Mouse (Mus musculus) stomach, embryonic 15.5 days (tissue): ENCODE measurements around the gene Adamts8. TPM values are rescaled to one million over a fixed set of nuclear protein-coding genes. Genes with fewer than 3 reads are reported as not detected.

ENCODE experiments used
- ATAC-seq: fragments of 200-750 bp; cut with Nextera tagmentation; 2 replicates; pipeline ENCODE4 v1.8.0; 2017; ENCODE audit warnings: low read depth, moderate number of reproducible peaks, moderate TSS enrichment; ENCODE audit not compliant: insufficient read depth, low FRiP score
- H3K27ac ChIP-seq: fragments of 300-500 bp; sonication (generic); 2 replicates; pipeline ENCODE4 v1.5.1; 2015; ENCODE audit warnings: mild to moderate bottlenecking, inconsistent platforms
- H3K27me3 ChIP-seq: fragments of 300-500 bp; sonication (generic); replicated peaks from 2 replicates; pipeline ENCODE4 v1.6.1; 2015; ENCODE audit warnings: inconsistent platforms
- H3K36me3 ChIP-seq: fragments of 300-500 bp; sonication (generic); 2 replicates; pipeline ENCODE4 v1.6.1; 2015; ENCODE audit warnings: inconsistent platforms
- H3K4me1 ChIP-seq: fragments of 300-500 bp; sonication (generic); 2 replicates; pipeline ENCODE4 v1.6.1; 2015; ENCODE audit warnings: inconsistent platforms
- H3K4me2 ChIP-seq: fragments of 300-500 bp; sonication (generic); 2 replicates; pipeline ENCODE4 v1.6.1; 2015; ENCODE audit warnings: mild to moderate bottlenecking, inconsistent platforms
- H3K4me3 ChIP-seq: fragments of 300-500 bp; sonication (generic); replicated peaks from 2 replicates; pipeline ENCODE4 v1.5.1; 2015; ENCODE audit warnings: inconsistent platforms
- H3K9ac ChIP-seq: fragments of 300-500 bp; sonication (generic); 2 replicates; pipeline ENCODE4 v1.6.1; 2015; ENCODE audit warnings: inconsistent platforms
- H3K9me3 ChIP-seq: fragments of 300-500 bp; sonication (generic); 2 replicates; pipeline ENCODE4 v1.6.1; 2016; ENCODE audit warnings: inconsistent platforms
- WGBS: fragments of 180-500 bp; shearing (Covaris S2); methylation state at CpG from one replicate; pipeline ENCODE4 v1.1.7; 2015; 5-methylcytosine and 5-hydroxymethylcytosine counted together
- polyA plus RNA-seq: library from polyadenylated mRNA; unstranded; fragments of >200 nt; fragmentation: Nextera tagmentation; extraction: Ambion mirVana; gene quantifications from 2 replicates; pipeline ENCODE4 v1.2.1, GENCODE M21; 2015

Gene Adamts8
- polyA plus RNA-seq, 1 experiment from 2014 or later, result 10.5 TPM

DNA sequence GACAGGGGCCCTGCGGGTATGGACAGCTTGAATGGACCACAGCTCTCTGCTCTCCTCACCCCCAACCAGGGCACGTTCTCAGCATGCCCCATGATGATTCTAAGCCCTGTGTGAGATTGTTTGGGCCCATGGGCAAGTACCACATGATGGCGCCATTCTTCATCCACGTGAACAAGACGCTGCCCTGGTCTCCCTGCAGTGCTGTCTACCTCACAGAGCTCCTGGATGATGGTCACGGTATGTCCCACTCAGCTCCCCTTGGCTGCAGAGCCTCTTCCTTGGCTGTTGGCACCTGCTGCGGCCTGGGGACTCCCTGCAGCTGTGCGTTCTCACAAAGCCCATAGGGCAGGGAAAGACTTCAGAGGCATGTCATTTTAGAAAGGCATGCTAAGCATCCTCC, 10.9 kb downstream of the Adamts8 start:
- H3K4me3 ChIP-seq, result no peak overlapping the region
- H3K27ac ChIP-seq, result no peak overlapping the region
- WGBS, result 52% methylated on average over 8 of the region's 8 CpGs
- H3K36me3 ChIP-seq, result no peaks in the 10 kb centered on the region
- no peak overlapping the region for H3K9ac ChIP-seq
- ATAC-seq, result no peak
- H3K27me3 ChIP-seq, result no peaks in the 10 kb centered on the region
- no peak overlapping the region for H3K4me2 ChIP-seq
- H3K9me3 ChIP-seq, result no peaks in the 10 kb centered on the region
- peaks cover 6% of the 10 kb centered on the region; the same call in 1 of the 2 replicates for H3K4me1 ChIP-seq

DNA sequence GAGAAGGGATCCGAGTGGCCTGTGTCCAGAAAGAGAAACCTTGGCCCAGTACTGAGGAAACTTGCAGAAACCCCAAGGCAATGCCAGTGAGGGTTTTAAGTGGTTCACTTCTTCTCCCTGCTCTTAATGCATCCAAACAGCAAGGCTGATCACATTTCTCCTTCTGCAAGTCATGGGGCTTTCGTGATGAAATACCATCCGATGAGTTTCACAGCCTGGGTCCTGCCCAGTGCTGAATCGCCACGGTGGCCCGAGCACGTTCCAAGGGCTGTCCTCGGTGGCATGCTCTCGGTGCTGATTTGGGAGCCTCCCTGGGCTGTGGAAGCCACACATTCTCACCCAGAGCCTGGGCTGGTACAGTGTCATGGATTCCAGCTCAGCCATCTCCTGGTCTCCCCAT, 12.9 kb downstream of the Adamts8 start:
- H3K27me3 ChIP-seq, result no peaks in the 10 kb centered on the region
- no peak for ATAC-seq
- H3K4me3 ChIP-seq, result no peak overlapping the region
- no peak overlapping the region for H3K27ac ChIP-seq
- H3K9me3 ChIP-seq, result no peaks in the 10 kb centered on the region
- H3K4me1 ChIP-seq, result peaks cover 6% of the 10 kb centered on the region; the same call in 1 of the 2 replicates
- no peaks in the 10 kb centered on the region for H3K36me3 ChIP-seq
- 83% methylated on average over 9 of the region's 9 CpGs for WGBS
- H3K4me2 ChIP-seq, result no peak overlapping the region
- H3K9ac ChIP-seq, result no peak overlapping the region

DNA sequence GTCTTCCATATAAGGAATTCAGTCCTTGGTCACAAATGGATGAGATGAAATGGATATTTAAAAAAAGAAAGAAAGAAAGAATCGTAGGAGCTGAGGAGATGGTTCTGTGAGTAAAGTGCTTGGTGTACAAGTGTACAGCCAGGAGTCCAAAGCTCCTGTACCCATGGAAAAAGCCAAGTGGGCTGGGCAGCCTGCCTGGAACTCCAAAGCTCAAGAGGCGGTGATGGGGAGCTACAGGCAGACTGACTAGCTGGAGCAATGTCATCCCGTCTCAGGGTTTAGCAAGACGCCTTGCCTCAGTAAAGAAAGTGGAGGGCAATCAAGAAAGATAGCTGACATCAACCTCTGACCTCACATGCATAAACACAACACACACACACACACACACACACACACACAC, 21.4 kb downstream of the Adamts8 start:
- no peak for ATAC-seq
- no peaks in the 10 kb centered on the region for H3K9me3 ChIP-seq
- H3K4me2 ChIP-seq, result no peak overlapping the region
- 0 out of 2 replicates have a peak, but pooled peaks cover 6% of the 10 kb centered on the region for H3K4me1 ChIP-seq
- H3K27me3 ChIP-seq, result no peaks in the 10 kb centered on the region
- no peak overlapping the region for H3K4me3 ChIP-seq
- H3K36me3 ChIP-seq, result no peaks in the 10 kb centered on the region
- H3K27ac ChIP-seq, result no peak overlapping the region
- 72% methylated on average over 4 of the region's 4 CpGs for WGBS
- H3K9ac ChIP-seq, result no peak overlapping the region

DNA sequence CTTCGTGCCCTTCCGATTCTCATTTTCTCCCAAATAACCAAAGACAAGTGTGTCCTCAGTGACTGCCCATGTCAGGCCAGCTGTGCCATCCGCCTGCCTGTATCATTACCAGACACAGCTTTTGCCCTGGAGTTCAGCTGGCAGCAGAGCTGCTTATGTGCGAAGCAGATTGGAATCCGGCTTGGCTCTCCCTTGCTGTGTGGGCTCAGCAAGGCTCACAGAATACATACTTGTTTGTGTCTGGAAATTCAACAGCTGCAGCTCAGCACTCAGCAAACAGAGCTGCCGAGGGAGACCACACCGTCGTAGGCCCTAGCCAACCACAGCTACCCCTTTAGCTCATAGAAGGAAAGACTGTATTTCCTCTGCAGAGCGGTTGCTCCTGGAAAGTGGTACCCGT, 22.3 kb downstream of the Adamts8 start:
- H3K9ac ChIP-seq, result no peak overlapping the region
- no peaks in the 10 kb centered on the region for H3K36me3 ChIP-seq
- H3K9me3 ChIP-seq, result no peaks in the 10 kb centered on the region
- peak; percentile 79 for ATAC-seq
- no peaks in the 10 kb centered on the region for H3K27me3 ChIP-seq
- no peak overlapping the region for H3K4me2 ChIP-seq
- WGBS, result 35% methylated on average over 10 of the region's 10 CpGs
- peak overlapping the region; percentile 62; the same call in 1 of the 2 replicates for H3K27ac ChIP-seq
- H3K4me1 ChIP-seq, result 0 out of 2 replicates have a peak, but pooled peaks cover 6% of the 10 kb centered on the region
- no peak overlapping the region for H3K4me3 ChIP-seq

DNA sequence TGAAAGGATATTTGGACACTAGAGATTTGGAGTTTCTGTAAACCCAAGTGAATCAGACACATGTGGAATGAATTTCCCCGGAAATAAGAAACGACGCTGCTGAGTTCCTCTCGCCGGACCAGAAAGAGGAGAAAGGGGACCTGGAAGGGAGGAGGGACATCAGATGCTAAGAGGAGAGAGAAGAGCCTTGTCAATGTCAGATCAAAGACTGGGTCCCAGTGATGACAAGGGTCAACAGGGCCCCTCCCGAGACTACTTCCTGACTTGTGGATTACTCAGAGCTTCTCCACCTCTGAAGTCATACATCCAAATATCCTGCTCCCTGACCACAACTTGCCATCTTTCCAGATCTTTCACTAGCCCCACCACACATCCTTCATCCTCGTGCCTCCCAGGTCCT, 24.5 kb downstream of the Adamts8 start:
- Histone ChIP-seq H3K9me3 (no peaks in the 10 kb centered on the region), H3K4me1 (0 out of 2 replicates have a peak, but pooled peaks cover 6% of the 10 kb centered on the region), H3K4me2 (no peak overlapping the region), H3K27ac (no peak overlapping the region), H3K4me3 (no peak overlapping the region), H3K36me3 (no peaks in the 10 kb centered on the region), H3K27me3 (no peaks in the 10 kb centered on the region), H3K9ac (no peak overlapping the region)
- ATAC-seq, result no peak
- WGBS, result 52% methylated on average over 7 of the region's 7 CpGs

DNA sequence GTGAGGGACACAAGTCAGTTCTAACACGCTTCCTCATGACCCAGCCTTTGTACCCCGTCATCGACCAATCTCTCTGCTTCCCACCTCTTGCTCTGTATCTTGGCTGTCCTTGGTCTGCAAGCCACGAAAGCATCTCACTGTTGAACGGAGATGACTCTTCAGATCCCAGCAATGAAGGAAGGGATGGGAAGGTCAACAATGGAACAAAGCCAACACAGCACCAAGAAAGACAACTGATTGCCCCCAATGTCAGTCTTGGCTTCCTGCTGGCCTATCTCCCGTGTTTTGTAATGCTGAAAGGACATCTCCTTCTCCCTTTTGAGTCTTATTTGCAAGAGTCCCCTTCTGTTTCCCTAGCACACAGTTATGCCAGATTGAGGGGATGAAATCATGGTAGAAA, 25.8 kb downstream of the Adamts8 start:
- no peak overlapping the region for H3K27ac ChIP-seq
- no peak for ATAC-seq
- no peaks in the 10 kb centered on the region for H3K36me3 ChIP-seq
- no peak overlapping the region for H3K4me2 ChIP-seq
- 85% methylated on average over 6 of the region's 6 CpGs for WGBS
- H3K4me3 ChIP-seq, result no peak overlapping the region
- H3K9me3 ChIP-seq, result no peaks in the 10 kb centered on the region
- no peaks in the 10 kb centered on the region for H3K27me3 ChIP-seq
- 0 out of 2 replicates have a peak, but pooled peaks cover 10% of the 10 kb centered on the region for H3K4me1 ChIP-seq
- no peak overlapping the region for H3K9ac ChIP-seq

DNA sequence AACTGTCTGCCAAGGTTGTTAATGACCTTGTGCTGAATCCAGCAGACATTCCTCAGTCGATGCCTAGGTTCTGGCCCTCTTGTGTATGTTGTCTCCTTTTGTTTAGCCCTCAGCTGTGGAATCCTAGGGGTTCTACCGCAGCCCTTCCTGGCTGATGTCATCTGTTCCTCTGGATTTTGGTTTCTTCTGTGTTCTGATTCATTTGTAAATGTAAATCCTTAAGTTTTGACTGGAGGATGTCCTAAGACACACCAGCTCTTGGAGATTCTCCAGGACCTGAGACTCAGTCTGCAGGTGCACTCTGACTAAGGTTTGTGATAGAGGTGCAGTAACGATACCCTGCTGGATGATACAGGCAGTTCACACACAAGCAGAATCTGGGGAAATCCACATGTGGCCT, 27.6 kb downstream of the Adamts8 start:
- no peak overlapping the region for H3K9ac ChIP-seq
- H3K4me1 ChIP-seq, result 0 out of 2 replicates have a peak, but pooled peaks cover 10% of the 10 kb centered on the region

DNA sequence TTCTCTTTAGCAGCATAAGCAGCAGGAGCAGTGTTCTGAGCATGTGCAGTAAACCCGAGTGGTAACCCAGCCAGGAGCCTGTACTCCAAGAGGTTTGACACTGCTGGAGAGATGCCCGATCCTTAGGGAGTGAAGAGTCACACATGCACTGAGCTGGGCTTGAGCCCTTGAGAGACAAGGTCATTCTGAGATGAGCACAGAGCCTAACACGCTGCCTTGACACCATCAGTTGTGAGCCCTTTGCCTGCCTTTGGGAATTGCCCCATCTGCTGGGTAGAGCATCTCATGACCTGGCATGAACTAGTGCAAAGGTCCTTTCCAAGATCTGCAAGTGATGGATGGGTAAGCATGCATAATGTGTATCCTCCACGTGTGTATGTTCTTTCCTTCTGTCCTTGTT, 29.6 kb downstream of the Adamts8 start:
- Histone ChIP-seq H3K9me3 (no peaks in the 10 kb centered on the region), H3K36me3 (no peaks in the 10 kb centered on the region), H3K4me1 (peaks cover 7% of the 10 kb centered on the region; the same call in 1 of the 2 replicates), H3K4me2 (no peak overlapping the region), H3K9ac (no peak overlapping the region), H3K4me3 (no peak overlapping the region), H3K27me3 (no peaks in the 10 kb centered on the region), H3K27ac (peak overlapping the region; percentile 7; the same call in 1 of the 2 replicates)
- 41% methylated on average over 4 of the region's 4 CpGs for WGBS
- ATAC-seq, result no peak

More for the DNA sequence above, 27.6 kb downstream of the Adamts8 start:
- Histone ChIP-seq H3K36me3 (no peaks in the 10 kb centered on the region), H3K4me3 (no peak overlapping the region), H3K9me3 (no peaks in the 10 kb centered on the region), H3K27ac (no peak overlapping the region), H3K4me2 (no peak overlapping the region), H3K27me3 (no peaks in the 10 kb centered on the region)
- WGBS, result 54% methylated on average over 3 of the region's 3 CpGs
- no peak for ATAC-seq

DNA sequence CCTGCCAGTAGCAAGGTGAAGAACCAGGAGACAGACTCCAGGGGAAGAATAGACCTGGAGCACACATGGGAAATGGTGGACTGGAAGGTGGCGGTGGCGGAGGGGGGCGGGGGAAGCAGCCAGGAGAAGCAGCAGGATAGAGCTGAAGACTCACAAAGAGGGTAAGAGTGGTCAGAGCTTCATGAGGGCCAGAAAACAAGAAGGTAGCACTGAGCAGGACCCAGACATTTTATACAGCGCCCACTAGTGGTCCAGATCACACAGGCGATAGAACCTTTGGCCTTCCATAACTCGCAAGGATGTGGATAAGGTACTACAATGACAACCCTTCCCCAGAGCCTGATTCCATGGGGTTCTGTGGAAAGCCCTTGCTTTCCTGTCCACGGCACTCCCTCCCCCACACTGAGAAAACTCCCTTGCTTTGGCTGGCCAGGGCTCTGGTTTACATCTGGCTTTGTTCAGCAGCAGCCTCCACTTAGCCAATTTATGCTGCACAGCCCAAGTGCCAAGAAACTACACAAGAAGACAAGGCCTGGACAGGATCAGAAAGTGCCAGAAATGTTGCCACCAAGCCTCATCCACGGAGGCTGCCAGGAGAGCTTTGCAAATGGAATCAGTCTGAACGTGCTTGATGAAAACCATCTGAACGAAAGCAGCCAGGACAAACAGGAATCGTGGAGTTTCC, 34.1 kb downstream of the Adamts8 start:
- H3K27me3 ChIP-seq, result no peaks in the 10 kb centered on the region
- H3K4me3 ChIP-seq, result no peak overlapping the region
- peak overlapping the region; percentile 81 for H3K27ac ChIP-seq
- no peaks in the 10 kb centered on the region for H3K9me3 ChIP-seq
- 53% methylated on average over 11 of the region's 11 CpGs for WGBS
- H3K4me2 ChIP-seq, result no peak overlapping the region
- no peak overlapping the region for H3K9ac ChIP-seq
- peak; percentile 79 for ATAC-seq
- H3K4me1 ChIP-seq, result peaks cover 12% of the 10 kb centered on the region; the same call in 1 of the 2 replicates
- H3K36me3 ChIP-seq, result no peaks in the 10 kb centered on the region

DNA sequence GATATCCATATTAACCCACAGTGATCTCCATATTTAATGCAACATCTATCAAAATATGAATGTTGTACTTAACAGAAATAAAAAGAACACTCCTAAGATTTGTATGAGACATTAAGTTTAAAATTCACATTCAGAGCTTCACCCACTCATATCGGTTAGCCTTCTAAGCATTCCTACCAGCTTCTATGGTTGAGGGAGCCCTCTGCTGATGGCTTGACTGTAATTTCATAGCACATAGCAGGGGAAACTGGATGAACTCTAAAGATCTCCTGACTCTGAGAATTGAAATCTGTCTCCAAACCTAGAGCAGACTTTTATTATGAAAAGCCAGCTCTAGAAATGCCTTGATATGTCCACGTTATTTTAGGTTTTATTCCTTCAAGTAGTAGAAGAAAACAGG, 38.1 kb downstream of the Adamts8 start:
- peaks cover 8% of the 10 kb centered on the region; the same call in 1 of the 2 replicates for H3K4me1 ChIP-seq
- no peak overlapping the region for H3K4me3 ChIP-seq
- no peaks in the 10 kb centered on the region for H3K9me3 ChIP-seq
- no peak for ATAC-seq
- no peak overlapping the region for H3K27ac ChIP-seq
- H3K9ac ChIP-seq, result no peak overlapping the region
- H3K4me2 ChIP-seq, result no peak overlapping the region
- WGBS, result 51% methylated on average over 2 of the region's 2 CpGs
- H3K36me3 ChIP-seq, result no peaks in the 10 kb centered on the region
- no peaks in the 10 kb centered on the region for H3K27me3 ChIP-seq

DNA sequence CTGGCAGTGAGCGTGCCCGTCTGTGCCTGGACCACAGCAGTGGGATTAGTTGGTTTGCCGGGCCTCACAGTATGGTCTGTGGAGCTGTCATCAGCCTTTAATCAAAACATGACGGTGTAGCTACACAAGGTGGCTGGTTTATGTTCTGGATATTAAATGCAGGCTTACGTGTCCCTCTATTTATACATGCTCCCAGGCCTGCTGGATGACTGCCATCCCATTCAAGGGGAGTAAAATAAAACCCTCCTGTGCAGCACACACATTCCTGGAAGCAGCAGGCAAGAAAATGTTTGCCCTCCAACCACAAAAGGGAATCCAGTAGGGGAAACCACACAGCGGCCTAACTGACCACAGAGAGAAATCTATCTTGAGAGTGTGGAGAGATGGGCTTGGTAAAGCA, 43.4 kb downstream of the Adamts8 start:
- 58% methylated on average over 6 of the region's 6 CpGs for WGBS
- ATAC-seq, result no peak; the same call in 1 of the 2 replicates
- peak overlapping the region; percentile 41; the same call in 1 of the 2 replicates for H3K27ac ChIP-seq

DNA sequence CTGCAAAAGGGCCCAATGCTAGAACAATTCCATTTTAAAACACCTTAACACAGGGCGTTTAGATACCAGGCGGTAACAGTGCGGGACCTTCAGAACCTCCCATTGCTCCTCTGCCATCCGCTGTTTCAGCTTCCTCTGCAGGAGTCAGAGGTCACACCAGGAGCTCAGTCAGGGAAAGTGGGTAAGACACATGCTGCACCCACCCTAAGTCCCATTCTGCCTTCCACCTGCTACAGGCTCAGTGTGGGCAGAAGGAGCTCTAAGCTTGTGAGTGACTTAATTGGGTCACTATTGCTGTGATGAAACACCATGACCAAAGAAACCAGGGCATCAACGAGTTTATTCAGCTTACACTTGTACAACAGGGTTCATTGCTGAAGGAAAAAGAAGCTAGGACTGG, 50.7 kb downstream of the Adamts8 start:
- 84% methylated on average over 5 of the region's 5 CpGs for WGBS
- H3K4me2 ChIP-seq, result no peak overlapping the region
- H3K9me3 ChIP-seq, result no peaks in the 10 kb centered on the region
- H3K9ac ChIP-seq, result no peak overlapping the region
- H3K27me3 ChIP-seq, result no peaks in the 10 kb centered on the region
- H3K27ac ChIP-seq, result no peak overlapping the region
- no peaks in the 10 kb centered on the region for H3K4me1 ChIP-seq
- ATAC-seq, result no peak
- no peaks in the 10 kb centered on the region for H3K36me3 ChIP-seq
- no peak overlapping the region for H3K4me3 ChIP-seq

More for the DNA sequence above, 43.4 kb downstream of the Adamts8 start:
- Histone ChIP-seq H3K4me2 (no peak overlapping the region), H3K36me3 (no peaks in the 10 kb centered on the region), H3K9me3 (no peaks in the 10 kb centered on the region), H3K4me1 (no peaks in the 10 kb centered on the region), H3K4me3 (no peak overlapping the region), H3K9ac (no peak overlapping the region), H3K27me3 (no peaks in the 10 kb centered on the region)
